Mouse (Mus musculus) hindbrain, embryonic 10.5 days (tissue): Measurements from ENCODE around the gene Ccdc142. TPM values are rescaled to one million over a fixed set of nuclear protein-coding genes. Genes with fewer than 3 reads are reported as not detected.

Experiments used
- DNase-seq: peaks from one replicate; pipeline ENCODE4 v3.0.0-alpha.2; 2017; ENCODE audit warnings: low spot score
- H3K27ac ChIP-seq: fragments of 300-500 bp; sonication (generic); 2 replicates; pipeline ENCODE4 v1.5.1; 2016; ENCODE audit warnings: mild to moderate bottlenecking, moderate library complexity
- H3K27me3 ChIP-seq: fragments of 300-500 bp; sonication (generic); 2 replicates; pipeline ENCODE4 v1.6.1; 2016; ENCODE audit warnings: mild to moderate bottlenecking; ENCODE audit not compliant: poor library complexity, insufficient read depth, severe bottlenecking
- H3K36me3 ChIP-seq: fragments of 300-500 bp; sonication (generic); 2 replicates; pipeline ENCODE4 v1.6.1; 2016; ENCODE audit warnings: mild to moderate bottlenecking, moderate library complexity
- H3K4me1 ChIP-seq: fragments of 300-500 bp; sonication (generic); replicated peaks from 2 replicates; pipeline ENCODE4 v1.6.1; 2016; ENCODE audit warnings: mild to moderate bottlenecking
- H3K4me3 ChIP-seq: fragments of 300-500 bp; sonication (generic); 2 replicates; pipeline ENCODE4 v1.5.1; 2016; ENCODE audit warnings: mild to moderate bottlenecking, moderate library complexity
- H3K9me3 ChIP-seq: fragments of 300-500 bp; sonication (generic); 2 replicates; pipeline ENCODE4 v1.6.1; 2016; ENCODE audit warnings: mild to moderate bottlenecking, moderate library complexity
- WGBS: fragments of 180-500 bp; shearing (Covaris S2); methylation state at CpG from one replicate; pipeline ENCODE4 v1.1.7; 2016; 5-methylcytosine and 5-hydroxymethylcytosine counted together
- polyA plus RNA-seq: library from polyadenylated mRNA; unstranded; fragments of >200 nt; fragmentation: Nextera tagmentation; extraction: Ambion mirVana; gene quantifications from 2 replicates; pipeline ENCODE4 v1.2.1, GENCODE M21; 2016

Ccdc142 gene
- polyA plus RNA-seq, 1 experiment from 2014 or later, result 3.8 TPM

DNA sequence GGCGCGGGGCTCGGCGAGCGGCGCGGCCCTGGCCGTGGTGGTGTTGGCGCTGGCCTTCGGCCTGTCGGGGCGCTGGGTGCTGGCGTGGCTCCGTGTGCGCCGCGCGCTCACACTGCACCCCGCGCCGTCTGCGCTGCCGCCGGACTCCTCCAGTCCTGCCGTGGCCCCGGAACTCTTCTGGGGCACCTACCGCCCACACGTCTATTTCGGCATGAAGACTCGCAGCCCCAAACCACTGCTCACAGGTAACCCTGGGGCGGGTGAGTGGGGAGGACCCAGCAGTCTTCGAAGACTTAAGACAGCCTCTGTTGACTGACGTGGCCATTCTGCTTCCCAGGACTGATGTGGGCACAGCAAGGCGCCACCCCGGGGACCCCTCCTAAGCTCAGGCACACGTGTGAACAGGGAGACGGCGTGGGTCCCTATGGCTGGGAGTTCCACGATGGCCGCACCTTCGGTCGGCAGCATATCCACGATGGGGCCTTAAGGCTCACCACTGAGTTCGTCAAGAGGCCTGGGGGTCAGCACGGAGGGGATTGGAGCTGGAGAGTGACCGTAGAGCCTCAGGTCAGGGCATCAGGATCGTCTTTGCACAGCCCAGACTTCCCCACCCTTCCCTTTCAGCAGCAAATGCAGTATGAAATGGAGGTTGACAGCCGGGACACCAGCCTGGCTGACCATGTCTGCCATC lies 14.4 kb downstream of the Ccdc142 start:
- 2% methylated on average over 48 of the region's 48 CpGs for WGBS
- no peak for DNase-seq
- Histone ChIP-seq H3K36me3 (peaks cover 42% of the 10 kb centered on the region), H3K9me3 (no peaks in the 10 kb centered on the region), H3K4me3 (peak overlapping the region; percentile 89), H3K4me1 (peaks cover 59% of the 10 kb centered on the region), H3K27ac (peak overlapping the region; percentile 92), H3K27me3 (no peaks in the 10 kb centered on the region)

DNA sequence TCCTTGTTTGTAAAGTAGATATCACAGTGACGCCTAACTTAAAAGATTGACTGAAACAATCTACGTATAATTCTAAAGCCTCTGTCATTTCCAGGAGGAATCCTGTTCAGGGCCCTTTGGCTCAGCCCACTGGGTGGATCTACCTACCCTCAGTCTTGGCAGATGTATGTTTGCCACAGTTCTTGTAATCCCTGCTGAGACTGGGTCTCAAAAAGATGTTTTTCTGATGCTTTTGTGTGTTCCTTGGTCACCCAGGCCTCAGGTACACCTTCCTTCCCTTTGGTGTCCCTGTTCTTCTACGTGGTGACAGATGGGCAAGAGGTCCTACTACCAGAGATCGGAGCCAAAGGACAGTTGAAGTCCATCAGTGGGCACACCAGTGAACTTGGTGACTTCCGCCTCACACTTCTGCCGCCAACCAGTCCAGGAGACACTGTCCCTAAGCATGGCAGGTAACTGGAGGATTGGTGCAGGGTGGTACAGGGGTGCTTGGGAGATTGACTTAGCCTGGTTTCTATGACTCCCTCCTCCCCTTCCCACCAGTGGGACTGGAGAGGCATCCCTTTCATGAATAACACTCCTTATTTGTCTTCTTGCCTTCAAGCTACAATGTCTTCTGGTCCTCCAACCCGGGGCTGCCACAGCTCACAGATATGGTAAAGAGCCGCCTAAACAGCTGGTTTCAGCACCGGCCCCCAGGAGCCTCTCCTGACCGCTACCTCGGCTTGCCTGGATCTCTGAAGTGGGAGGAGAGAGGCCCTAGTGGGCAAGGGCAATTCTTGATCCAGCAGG lies 15.2 kb downstream of the Ccdc142 start:
- H3K4me3 ChIP-seq, result peak overlapping the region; percentile 89
- no peaks in the 10 kb centered on the region for H3K9me3 ChIP-seq
- H3K27me3 ChIP-seq, result no peaks in the 10 kb centered on the region
- H3K36me3 ChIP-seq, result peaks cover 35% of the 10 kb centered on the region
- no peak for DNase-seq
- peaks cover 59% of the 10 kb centered on the region for H3K4me1 ChIP-seq
- WGBS, result 83% methylated on average over 11 of the region's 11 CpGs
- peak overlapping the region; percentile 92; the same call in 1 of the 2 replicates for H3K27ac ChIP-seq

- Histone ChIP-seq H3K9me3 (no peaks in the 10 kb centered on the region), H3K4me3 (peak overlapping the region; percentile 89), H3K27ac (peak overlapping the region; percentile 25; the same call in 1 of the 2 replicates), H3K4me1 (peaks cover 63% of the 10 kb centered on the region), H3K36me3 (peaks cover 35% of the 10 kb centered on the region), H3K27me3 (no peaks in the 10 kb centered on the region)
- WGBS, result 88% methylated on average over 4 of the region's 4 CpGs
- DNase-seq, result no peak
Observed at GRCm38 (mm10) chr6:83117165-83117438, 15.7 kb downstream of the Ccdc142 start.

DNA sequence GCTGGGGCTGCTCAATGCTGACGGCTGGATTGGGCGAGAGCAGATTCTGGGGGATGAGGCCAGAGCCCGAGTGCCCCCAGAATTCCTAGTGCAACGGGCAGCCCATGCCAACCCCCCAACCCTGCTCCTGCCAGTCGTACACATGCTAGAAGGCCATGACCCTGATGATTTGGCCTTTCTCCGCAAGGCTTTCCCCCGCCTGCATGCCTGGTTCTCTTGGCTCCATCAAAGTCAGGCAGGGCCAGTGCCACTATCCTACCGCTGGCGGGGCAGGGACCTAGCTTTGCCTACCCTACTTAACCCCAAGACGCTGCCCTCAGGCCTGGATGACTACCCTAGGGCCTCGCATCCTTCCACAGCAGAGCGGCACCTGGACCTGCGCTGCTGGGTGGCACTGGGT lies 16.2 kb downstream of the Ccdc142 start:
- no peaks in the 10 kb centered on the region for H3K27me3 ChIP-seq
- no peaks in the 10 kb centered on the region for H3K9me3 ChIP-seq
- H3K4me3 ChIP-seq, result peak overlapping the region; percentile 16; the same call in 1 of the 2 replicates
- 91% methylated on average over 13 of the region's 13 CpGs for WGBS
- no peak for DNase-seq
- peak overlapping the region; percentile 1; the same call in 1 of the 2 replicates for H3K27ac ChIP-seq
- H3K4me1 ChIP-seq, result peaks cover 68% of the 10 kb centered on the region
- H3K36me3 ChIP-seq, result peaks cover 35% of the 10 kb centered on the region

DNA sequence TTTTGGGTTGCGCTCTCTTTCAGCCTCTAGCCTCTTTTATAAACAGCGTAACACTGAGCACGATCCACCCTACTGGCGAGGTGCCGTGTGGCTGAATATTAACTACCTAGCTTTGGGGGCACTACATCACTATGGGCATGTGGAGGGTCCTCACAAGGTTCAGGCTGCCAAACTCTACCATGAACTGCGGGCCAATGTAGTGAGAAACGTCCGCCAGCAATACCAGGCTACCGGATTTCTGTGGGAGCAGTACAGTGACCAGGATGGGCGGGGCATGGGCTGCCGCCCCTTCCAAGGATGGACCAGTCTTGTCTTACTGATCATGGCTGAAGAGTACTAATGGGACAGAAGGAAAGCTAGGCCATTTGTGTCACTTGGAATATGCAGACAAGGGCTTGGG lies 17.0 kb downstream of the Ccdc142 start:
- WGBS, result 86% methylated on average over 11 of the region's 11 CpGs
- Histone ChIP-seq H3K4me3 (0 out of 2 replicates have a peak overlapping the region, but pooled peaks have one; percentile 16), H3K27ac (peak overlapping the region; percentile 1; the same call in 1 of the 2 replicates), H3K27me3 (no peaks in the 10 kb centered on the region), H3K36me3 (peaks cover 40% of the 10 kb centered on the region), H3K9me3 (no peaks in the 10 kb centered on the region), H3K4me1 (peaks cover 75% of the 10 kb centered on the region)
- DNase-seq, result no peak

DNA sequence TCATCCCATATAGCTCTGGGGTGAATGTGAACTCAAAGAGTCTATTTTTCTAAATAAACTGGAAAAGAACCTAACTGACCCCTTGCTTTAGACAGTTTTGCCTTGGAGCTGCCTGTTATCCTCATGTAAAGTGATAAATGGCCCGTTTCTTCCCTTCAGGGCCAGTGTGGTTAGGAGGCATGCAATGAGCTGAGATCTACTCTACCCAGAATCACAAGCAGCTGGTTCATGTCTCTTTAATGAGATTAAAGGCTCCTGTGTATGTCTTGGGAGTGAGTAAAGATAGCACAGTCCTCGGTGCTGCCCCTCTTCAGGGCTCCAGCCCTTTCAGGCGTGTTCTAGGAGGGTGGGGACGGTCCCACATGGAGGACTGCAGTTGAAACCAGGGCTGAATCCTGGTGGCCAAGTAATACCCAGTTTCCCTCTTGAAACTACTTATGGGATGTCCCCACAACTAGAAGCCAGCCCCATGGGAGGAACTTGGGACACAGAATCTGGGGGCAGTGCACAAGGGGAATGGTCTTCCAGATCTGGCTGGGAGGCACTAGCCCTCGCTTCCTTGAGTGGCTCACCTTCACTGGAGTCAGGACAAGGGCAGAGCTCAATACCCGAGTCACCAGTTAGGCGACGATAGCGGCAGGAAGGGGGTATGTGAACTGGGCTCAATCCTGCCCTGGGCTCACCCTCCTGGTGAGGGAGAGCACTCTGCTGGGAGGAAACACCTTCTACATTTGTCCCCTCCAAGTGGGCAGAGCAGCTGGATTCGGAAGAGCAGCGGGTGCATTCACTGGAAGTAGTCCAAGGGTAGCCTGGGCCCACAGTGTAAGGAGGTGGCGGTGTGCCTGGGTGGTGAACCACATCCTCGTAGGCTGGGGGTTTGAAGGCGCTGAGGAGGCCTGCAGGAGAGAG lies 17.7 kb downstream of the Ccdc142 start:
- Histone ChIP-seq H3K27me3 (no peaks in the 10 kb centered on the region), H3K4me3 (peak overlapping the region; percentile 91)

DNA sequence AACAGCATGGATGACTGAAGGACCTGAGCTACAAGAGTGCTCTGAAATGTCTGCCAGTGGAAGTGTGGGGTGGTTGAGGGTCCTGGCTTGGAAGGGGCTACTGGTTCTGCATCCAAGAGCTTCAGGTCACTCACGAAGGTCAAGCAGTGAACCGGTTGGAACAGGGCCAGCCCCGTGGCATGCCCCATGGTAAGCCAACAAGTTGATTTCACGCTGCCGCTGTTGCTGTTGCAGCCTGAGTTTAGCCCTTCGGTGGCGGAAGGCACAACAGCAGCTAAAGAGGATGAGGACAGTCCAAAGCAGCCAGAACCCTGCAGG lies 18.3 kb downstream of the Ccdc142 start:
- Histone ChIP-seq H3K36me3 (peaks cover 40% of the 10 kb centered on the region), H3K27me3 (no peaks in the 10 kb centered on the region), H3K9me3 (no peaks in the 10 kb centered on the region), H3K4me1 (peaks cover 83% of the 10 kb centered on the region), H3K27ac (peak overlapping the region; percentile 99), H3K4me3 (peak overlapping the region; percentile 91)
- no peak for DNase-seq
- WGBS, result 82% methylated on average over 7 of the region's 7 CpGs

More for the DNA sequence above, 17.7 kb downstream of the Ccdc142 start:
- Histone ChIP-seq H3K36me3 (peaks cover 40% of the 10 kb centered on the region), H3K27ac (peak overlapping the region; percentile 99; the same call in 1 of the 2 replicates), H3K9me3 (no peaks in the 10 kb centered on the region), H3K4me1 (peaks cover 82% of the 10 kb centered on the region)
- DNase-seq, result no peak
- WGBS, result 89% methylated on average over 14 of the region's 14 CpGs

DNA sequence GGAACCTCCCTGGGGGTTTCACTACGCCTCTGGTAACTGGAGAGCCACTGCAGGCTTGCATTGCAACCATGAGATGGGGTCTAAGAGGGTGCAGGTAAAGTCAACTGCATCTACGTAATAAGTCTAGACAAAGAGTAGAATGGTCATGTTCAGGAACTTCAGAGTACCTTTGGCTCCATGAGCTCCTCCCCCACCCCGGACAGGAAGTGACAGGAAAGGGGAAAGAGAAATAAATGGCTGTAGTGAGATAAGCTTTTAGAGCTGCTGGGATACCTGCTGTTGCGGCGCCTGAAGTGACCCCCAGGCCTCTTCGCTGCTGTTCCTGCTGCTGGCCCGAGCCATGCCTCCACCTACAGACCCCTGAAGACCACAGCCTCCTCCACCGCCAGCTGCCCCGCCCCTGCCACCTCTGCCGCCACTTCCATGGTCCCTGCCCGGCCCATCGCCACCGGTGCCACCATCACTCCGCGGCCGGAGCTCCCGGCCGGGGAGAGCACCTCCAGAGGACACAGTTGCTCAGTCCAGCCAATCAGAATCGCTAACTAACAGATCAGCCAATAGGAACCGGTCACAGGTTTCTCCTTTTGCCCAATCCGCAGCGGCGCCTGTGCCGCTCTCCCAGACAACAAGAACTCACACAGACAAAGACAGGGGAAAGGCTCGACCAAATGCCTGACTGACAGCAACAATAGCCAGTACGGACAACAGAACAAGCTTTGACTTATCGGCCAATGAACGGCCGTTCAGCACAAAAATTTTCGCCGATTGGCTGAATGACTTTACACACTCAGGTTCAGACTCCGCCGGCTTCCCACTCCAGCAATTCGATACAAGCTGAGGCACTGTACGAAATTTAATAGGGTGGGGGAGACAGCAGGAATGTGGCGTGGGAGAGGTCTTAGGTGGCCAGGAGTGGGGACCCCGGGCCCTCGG lies 19.8 kb downstream of the Ccdc142 start, which contains the start of gene Wbp1:
Gene Wbp1, minus strand, starts transcription at position 630 of the 933 bp plus-strand sequence.
- Histone ChIP-seq H3K4me1 (peaks cover 75% of the 10 kb centered on the region), H3K4me3 (peak within 1 kb of the TSS; percentile 91), H3K27me3 (no peaks in the 10 kb centered on the region), H3K36me3 (peaks cover 40% of the 10 kb centered on the region), H3K9me3 (no peaks in the 10 kb centered on the region), H3K27ac (peak within 1 kb of the TSS; percentile 99)
- peak; percentile 96 for DNase-seq
- under 1% methylated on average over 38 of the region's 38 CpGs for WGBS

GRCm38 (mm10) chr6:83121863-83122710 lies 20.7 kb downstream of the Ccdc142 start:
- WGBS, result 2% methylated on average over 49 of the region's 52 CpGs
- peaks cover 66% of the 10 kb centered on the region for H3K4me1 ChIP-seq

DNA sequence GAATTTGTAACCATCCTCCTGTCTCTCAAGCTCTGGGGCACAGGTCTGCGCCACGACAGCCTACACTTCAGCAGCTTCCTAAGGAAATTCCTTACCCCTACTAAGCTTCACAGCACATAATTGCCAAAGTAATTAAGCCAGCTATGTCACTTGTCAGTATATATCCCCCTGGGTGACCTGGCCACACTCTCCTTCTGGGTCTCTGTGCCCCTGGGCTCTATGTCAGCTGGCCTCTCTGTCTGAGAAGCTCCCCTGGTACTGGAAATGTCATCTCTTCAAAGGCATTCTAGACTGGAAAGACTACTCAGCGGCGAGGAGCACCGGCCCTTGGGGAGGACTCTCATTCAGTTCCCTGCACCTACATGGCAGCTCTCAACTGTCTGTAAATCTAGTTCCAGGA lies 21.6 kb downstream of the Ccdc142 start:
- no peaks in the 10 kb centered on the region for H3K27me3 ChIP-seq
- peaks cover 24% of the 10 kb centered on the region for H3K36me3 ChIP-seq
- peak overlapping the region; percentile 91 for H3K4me3 ChIP-seq
- no peaks in the 10 kb centered on the region for H3K9me3 ChIP-seq
- DNase-seq, result no peak
- peak overlapping the region; percentile 99; the same call in 1 of the 2 replicates for H3K27ac ChIP-seq
- H3K4me1 ChIP-seq, result peaks cover 58% of the 10 kb centered on the region
- 78% methylated on average over 5 of the region's 5 CpGs for WGBS

More at GRCm38 (mm10) chr6:83121863-83122710, 20.7 kb downstream of the Ccdc142 start:
- Histone ChIP-seq H3K27me3 (no peaks in the 10 kb centered on the region), H3K9me3 (no peaks in the 10 kb centered on the region), H3K4me3 (peak overlapping the region; percentile 91), H3K27ac (peak overlapping the region; percentile 99), H3K36me3 (peaks cover 33% of the 10 kb centered on the region)
- no peak for DNase-seq

DNA sequence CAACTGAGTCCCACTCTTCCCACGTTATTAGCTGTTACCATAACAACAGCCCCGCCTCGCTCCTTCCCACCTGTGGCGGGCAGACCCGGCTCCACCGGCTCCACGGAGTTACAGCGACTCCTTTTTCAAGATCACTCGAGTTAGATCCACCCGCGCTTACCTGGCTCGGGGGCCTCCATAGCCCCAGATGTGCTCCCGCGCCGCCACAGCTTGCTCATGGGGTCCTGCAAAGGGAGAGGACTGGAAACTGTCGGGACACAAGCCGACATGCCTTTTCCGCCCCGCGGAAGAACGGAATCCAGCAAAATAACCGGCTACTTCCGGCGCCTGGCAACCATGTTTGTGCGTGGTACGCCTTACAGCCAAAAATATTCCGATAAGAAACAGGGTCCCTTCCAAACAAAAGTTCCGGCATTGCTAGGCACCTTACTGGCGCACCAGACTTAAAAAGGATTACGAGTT lies 23.5 kb downstream of the Ccdc142 start:
- Histone ChIP-seq H3K4me3 (peak overlapping the region; percentile 84), H3K9me3 (no peaks in the 10 kb centered on the region), H3K27me3 (no peaks in the 10 kb centered on the region), H3K4me1 (peaks cover 44% of the 10 kb centered on the region), H3K36me3 (peaks cover 5% of the 10 kb centered on the region), H3K27ac (peak overlapping the region; percentile 93)
- DNase-seq, result peak; percentile 93
- under 1% methylated on average over 30 of the region's 30 CpGs for WGBS
